Mouse (Mus musculus) MEL (cell line): ENCODE data around the gene Mob3b. TPM values are rescaled to one million over a fixed set of nuclear protein-coding genes. Genes with fewer than 3 reads are reported as not detected.

Source experiments
- DNase-seq: peaks from one replicate; pipeline ENCODE4 v3.0.0; 2011; ENCODE audit warnings: low read depth, low spot score
- H3K27ac ChIP-seq: 2 replicates; pipeline ENCODE4 v1.5.1; 2012; ENCODE audit warnings: low read depth, mild to moderate bottlenecking, control low read depth, low read length, moderate library complexity; ENCODE audit not compliant: control insufficient read depth
- H3K27me3 ChIP-seq, 2 experiments: fragments of 150-350 bp in 1 of 2; sonication (generic) in 1 of 2; 2 replicates each; pipeline ENCODE4 v1.6.1; 2012; ENCODE audit warnings: low read length in 2 of 2, mild to moderate bottlenecking in 2 of 2, improper control_type of control experiment in 1 of 2, moderate library complexity in 1 of 2; ENCODE audit not compliant: insufficient read depth in 2 of 2, control insufficient read depth in 1 of 2
- H3K36me3 ChIP-seq, 2 experiments: 2 replicates each; pipeline ENCODE4 v1.6.1; 2012 to 2014; ENCODE audit warnings: low read length in 2 of 2, improper control_type of control experiment in 1 of 2, inconsistent platforms in 1 of 2, mild to moderate bottlenecking in 1 of 2; ENCODE audit not compliant: insufficient read depth in 2 of 2, control insufficient read depth in 1 of 2
- H3K4me1 ChIP-seq, 2 experiments: fragments of 150-350 bp in 1 of 2; sonication (generic) in 1 of 2; 2 replicates each; pipeline ENCODE4 v1.6.1; 2012; ENCODE audit warnings: low read length in 2 of 2, improper control_type of control experiment in 1 of 2, mild to moderate bottlenecking in 1 of 2; ENCODE audit not compliant: insufficient read depth in 2 of 2, control insufficient read depth in 1 of 2
- H3K4me3 ChIP-seq, 2 experiments: fragments of 150-350 bp in 1 of 2; sonication (generic) in 1 of 2; 2 replicates each; pipeline ENCODE4 v1.5.1; 2012; ENCODE audit warnings: low read depth in 2 of 2, low read length in 2 of 2, mild to moderate bottlenecking in 2 of 2, moderate library complexity in 2 of 2, control low read depth in 1 of 2, improper control_type of control experiment in 1 of 2; ENCODE audit not compliant: control insufficient read depth in 1 of 2, insufficient read depth in 1 of 2
- H3K79me2 ChIP-seq: 2 replicates; pipeline ENCODE4 v1.6.1; 2012; ENCODE audit warnings: mild to moderate bottlenecking, low read length, moderate library complexity; ENCODE audit not compliant: control insufficient read depth, poor library complexity, insufficient read depth
- H3K9ac ChIP-seq: 2 replicates; pipeline ENCODE4 v1.6.1; 2012; ENCODE audit warnings: low read depth, mild to moderate bottlenecking, control low read depth, low read length, moderate library complexity; ENCODE audit not compliant: control insufficient read depth, poor library complexity, severe bottlenecking
- H3K9me3 ChIP-seq: fragments of 150-350 bp; sonication (generic); replicated peaks from 2 replicates; pipeline ENCODE4 v1.6.1; 2012; ENCODE audit warnings: mild to moderate bottlenecking, low read length, improper control_type of control experiment, moderate library complexity; ENCODE audit not compliant: insufficient read depth
- CHD2 ChIP-seq: IDR thresholded peaks from 2 replicates; pipeline ENCODE4 v1.6.1; 2011; ENCODE audit warnings: low read length, improper control_type of control experiment
- CTCF ChIP-seq, 3 experiments: IDR thresholded peaks in 2 of 3; conservative IDR thresholded peaks in 1 of 3; 2 replicates each; pipeline ENCODE4 v1.5.1; 2011 to 2012; ENCODE audit warnings: low read length in 3 of 3, low read depth in 2 of 3, mild to moderate bottlenecking in 2 of 3, improper control_type of control experiment in 1 of 3, inconsistent platforms in 1 of 3, mixed read lengths in 1 of 3, moderate library complexity in 1 of 3; ENCODE audit not compliant: control insufficient read depth in 1 of 3, insufficient read depth in 1 of 3, poor library complexity in 1 of 3, severe bottlenecking in 1 of 3
- E2F4 ChIP-seq: IDR thresholded peaks from 2 replicates; pipeline ENCODE4 v1.6.1; 2011; ENCODE audit warnings: low read depth, low read length, improper control_type of control experiment, borderline replicate concordance
- EP300 ChIP-seq, 2 experiments: IDR thresholded peaks; 2 replicates each; pipeline ENCODE4 v1.6.1; 2011; ENCODE audit warnings: improper control_type of control experiment in 2 of 2, low read length in 2 of 2, low read depth in 1 of 2, mild to moderate bottlenecking in 1 of 2
- ETS1 ChIP-seq: IDR thresholded peaks from 2 replicates; pipeline ENCODE4 v1.6.1; 2012; ENCODE audit warnings: low read depth, mild to moderate bottlenecking, inconsistent platforms, low read length, improper control_type of control experiment, moderate library complexity
- JUND ChIP-seq: IDR thresholded peaks from 2 replicates; pipeline ENCODE4 v1.6.1; 2011; ENCODE audit warnings: low read depth, mild to moderate bottlenecking, improper control_type of control experiment, low read length
- KAT2A ChIP-seq: conservative IDR thresholded peaks from 2 replicates; pipeline ENCODE4 v1.6.1; 2012; ENCODE audit warnings: low read depth, low read length, improper control_type of control experiment, inconsistent platforms
- MAZ ChIP-seq: IDR thresholded peaks from 2 replicates; pipeline ENCODE4 v1.6.1; 2012; ENCODE audit warnings: low read depth, mild to moderate bottlenecking, inconsistent platforms, low read length, improper control_type of control experiment
- MYB ChIP-seq: IDR thresholded peaks from 2 replicates; pipeline ENCODE4 v1.6.1; 2011; ENCODE audit warnings: mild to moderate bottlenecking, low read depth, low read length, improper control_type of control experiment
- MYC ChIP-seq: IDR thresholded peaks from 2 replicates; pipeline ENCODE4 v1.6.1; 2011; ENCODE audit warnings: low read depth, mild to moderate bottlenecking, low read length, improper control_type of control experiment, moderate library complexity
- POLR2AphosphoS2 ChIP-seq: IDR thresholded peaks from 2 replicates; pipeline ENCODE4 v1.6.1; 2011; ENCODE audit warnings: low read length, improper control_type of control experiment
- RAD21 ChIP-seq: IDR thresholded peaks from 2 replicates; pipeline ENCODE4 v1.6.1; 2011; ENCODE audit warnings: mild to moderate bottlenecking, low read depth, low read length, improper control_type of control experiment
- RCOR1 ChIP-seq: IDR thresholded peaks from 2 replicates; pipeline ENCODE4 v1.6.1; 2012; ENCODE audit warnings: low read depth, mild to moderate bottlenecking, inconsistent platforms, low read length, improper control_type of control experiment
- SIN3A ChIP-seq: IDR thresholded peaks from 2 replicates; pipeline ENCODE4 v1.6.1; 2012; ENCODE audit warnings: low read length, improper control_type of control experiment, inconsistent platforms
- SMC3 ChIP-seq: IDR thresholded peaks from 2 replicates; pipeline ENCODE4 v1.6.1; 2011; ENCODE audit warnings: low read depth, low read length, improper control_type of control experiment
- TCF12 ChIP-seq: IDR thresholded peaks from 2 replicates; pipeline ENCODE4 v1.6.1; 2014; ENCODE audit warnings: low read depth, mild to moderate bottlenecking, inconsistent platforms, low read length, improper control_type of control experiment, moderate library complexity
- UBTF ChIP-seq: IDR thresholded peaks from 2 replicates; pipeline ENCODE4 v1.6.1; 2012; ENCODE audit warnings: low read depth, mild to moderate bottlenecking, inconsistent platforms, low read length, improper control_type of control experiment, moderate library complexity, borderline replicate concordance; ENCODE audit not compliant: insufficient read depth
- ZC3H11A ChIP-seq: IDR thresholded peaks from 2 replicates; pipeline ENCODE4 v1.6.1; 2012; ENCODE audit warnings: low read depth, mild to moderate bottlenecking, inconsistent platforms, low read length, improper control_type of control experiment
- polyA plus RNA-seq, 2 experiments: library from polyadenylated mRNA; stranded (reverse) in 1 of 2; unstranded in 1 of 2; fragments of >175 nt in 1 of 2; fragments of >200 nt in 1 of 2; gene quantifications; 2 replicates each; pipeline versions ENCODE4 v1.2.1 to v1.2.4; 2012; ENCODE audit warnings: low replicate concordance in 2 of 2, low read depth in 1 of 2; ENCODE audit not compliant: insufficient read length in 2 of 2, insufficient read depth in 1 of 2, missing spikeins in 1 of 2
- total RNA-seq: library from RNA; depleted of rRNA; stranded (reverse); fragments of 300-350 nt; gene quantifications from 2 replicates; pipeline ENCODE4 v1.2.3, GENCODE M21; 2012

Mob3b gene
- total and polyA plus RNA-seq, 3 experiments: 3.8 to 4.2 TPM; not detected in 1

GRCm38 (mm10) chr4:35098552-35098951, 58.7 kb downstream of the Mob3b start:
- H3K9ac ChIP-seq: no peak overlapping the region; the same call in 1 of the 2 replicates
- H3K36me3 ChIP-seq: peaks cover 0 to 11% of the 10 kb centered on the region in 2 experiments; a peak in 2 of 4 replicates
- H3K79me2 ChIP-seq: no peaks in the 10 kb centered on the region
- no peaks in the 10 kb centered on the region for H3K9me3 ChIP-seq
- H3K4me3 ChIP-seq: peak overlapping the region; percentile 65 to 87; a peak in 3 of 4 replicates
- DNase-seq: peak; percentile 41
- peaks cover 5 to 11% of the 10 kb centered on the region in 2 experiments; a peak in 3 of 4 replicates for H3K4me1 ChIP-seq
- H3K27ac ChIP-seq: no peak overlapping the region
- no peaks in the 10 kb centered on the region for H3K27me3 ChIP-seq
- TF ChIP-seq CTCF (IDR thresholded peaks at IDR 0.05 in 2 of 3, conservative IDR thresholded peaks at IDR 0.05 in 1 of 3; ENCODE audit: control insufficient read depth in 1 of 3, insufficient read depth in 1 of 3, low read depth in 2 of 3, low read length in 3 of 3, poor library complexity in 1 of 3, severe bottlenecking in 1 of 3) (no peak), MYC (no peak), CHD2 (no peak), KAT2A (no peak), TCF12 (0 out of 2 replicates have a peak, but pooled peaks have one; percentile 11), E2F4 (no peak), EP300 (IDR thresholded peaks at IDR 0.05; ENCODE audit: low read depth in 1 of 2, low read length in 2 of 2) (peak; percentile 18 to 49; a peak in 2 of 4 replicates), RCOR1 (0 out of 2 replicates have a peak, but pooled peaks have one; percentile 36), POLR2AphosphoS2 (no peak), SMC3 (no peak), ETS1 (0 out of 2 replicates have a peak, but pooled peaks have one; percentile 10)

DNA sequence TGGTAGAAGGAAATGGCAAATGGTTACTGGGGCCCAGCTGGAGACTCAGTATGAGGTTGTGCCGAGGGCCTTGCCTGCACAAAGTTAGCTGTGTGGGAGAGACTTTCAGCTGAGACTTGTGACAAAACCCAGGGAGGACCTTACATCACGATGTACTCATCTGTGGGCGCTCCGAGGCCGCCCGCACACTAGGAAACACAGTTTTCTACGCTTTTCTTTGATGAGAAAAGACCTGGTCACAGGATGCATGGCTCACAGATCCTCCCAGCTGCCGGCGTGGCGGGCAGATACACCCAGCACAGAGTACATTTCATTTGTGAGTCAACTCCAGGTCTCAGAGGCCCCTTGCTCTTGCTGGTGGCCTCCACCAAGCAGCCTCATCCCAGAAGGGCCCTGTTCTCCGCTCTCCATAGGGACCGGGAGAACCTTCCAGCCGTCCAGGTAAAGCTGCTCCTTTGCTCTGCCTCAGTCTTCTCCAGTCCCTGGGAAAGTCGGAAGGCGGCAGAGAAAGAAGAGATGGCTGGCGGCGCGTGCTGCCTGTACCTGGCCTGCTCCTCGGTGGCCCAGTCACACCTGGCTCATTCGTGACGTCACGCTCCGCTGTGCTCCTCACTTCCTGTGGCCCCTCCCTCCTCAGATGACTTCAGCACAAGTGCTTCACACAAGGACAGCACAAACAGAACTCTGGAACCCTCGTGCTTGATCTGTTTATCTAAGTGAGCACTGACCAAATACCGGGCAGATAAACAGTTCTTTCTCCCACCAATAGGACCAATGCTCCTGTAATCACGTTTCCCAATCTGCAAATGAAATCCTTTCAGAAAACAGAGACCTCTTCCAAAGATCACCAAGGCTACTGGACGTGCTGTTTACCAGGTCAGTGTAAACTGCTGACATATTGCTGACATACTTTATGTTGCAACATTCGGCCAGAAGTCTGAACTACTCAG, 60.8 kb downstream of the Mob3b start:
- peak; percentile 42 for DNase-seq
- H3K27ac ChIP-seq: no peak overlapping the region
- H3K36me3 ChIP-seq: peaks cover 0 to 11% of the 10 kb centered on the region in 2 experiments; a peak in 2 of 4 replicates
- no peaks in the 10 kb centered on the region for H3K27me3 ChIP-seq
- H3K4me1 ChIP-seq: peaks cover 5 to 11% of the 10 kb centered on the region in 2 experiments; a peak in 3 of 4 replicates
- no peak overlapping the region for H3K9ac ChIP-seq
- TF ChIP-seq KAT2A (no peak), RAD21 (no peak), ETS1 (no peak), SIN3A (no peak), MYB (no peak), JUND (no peak), UBTF (no peak), ZC3H11A (no peak), MAZ (no peak)
- TF ChIP-seq, all 39 proteins: peak for 0
- Histone ChIP-seq H3K9me3 (no peaks in the 10 kb centered on the region), H3K79me2 (no peaks in the 10 kb centered on the region), H3K4me3 (no peak overlapping the region)
